Mouse (Mus musculus) lung, adult 2 months (tissue): Measurements from ENCODE around the gene Lats2.
A peak's percentile ranks its signal among the peaks of the same experiment; 100 is the strongest.

ENCODE experiments used
- CTCF ChIP-seq: fragments of 200-500 bp; IDR thresholded peaks from 2 replicates; pipeline ENCODE4 v1.5.1; 2011; ENCODE audit warnings: mild to moderate bottlenecking, low read length, control low read depth; ENCODE audit not compliant: insufficient read depth
- POLR2A ChIP-seq: fragments of 200-500 bp; IDR thresholded peaks from 2 replicates; pipeline ENCODE4 v1.6.1; 2011; ENCODE audit warnings: low read depth, mild to moderate bottlenecking, control low read depth, low read length, borderline replicate concordance; ENCODE audit errors: extremely low read depth

GRCm38 (mm10) chr14:57679958-57680535 lies 78.1 kb downstream of the Lats2 start:
- TF ChIP-seq POLR2A (no peak), CTCF (peak; percentile 79)
